Mouse (Mus musculus): ENCODE measurements around the gene Nmrk1.
A peak's percentile ranks its signal among the peaks of the same experiment; 100 is the strongest.
"Not testable (repeated sequence)": the region's sequence is repeated elsewhere in the genome, so short reads cannot be mapped to it uniquely, and the experiment has no call there.

Nmrk1 gene

GRCm38 (mm10) chr19:18631644-18632219 lies at the start of gene Nmrk1, which contains the start of gene Ostf1:
TSS of gene Nmrk1 (plus strand) at chr19:18631950.
TSS of gene Ostf1 (minus strand) at chr19:18631823.
- peak; percentile 98 to 99 for DNase-seq (ENCODE audit: low spot score in 2 of 2)

- DNase-seq (ENCODE audit: low spot score in 2 of 2) = no peak
These were observed 49.5 kb upstream of the Nmrk1 start for GRCm38 (mm10) chr19:18582226-18582625.

- DNase-seq (ENCODE audit: low spot score in 2 of 2) = no peak
These were observed 48.9 kb upstream of the Nmrk1 start for GRCm38 (mm10) chr19:18582887-18583286.

GRCm38 (mm10) chr19:18583706-18584105 lies 48.0 kb upstream of the Nmrk1 start:
- DNase-seq (ENCODE audit: low spot score in 2 of 2) = no peak

GRCm38 (mm10) chr19:18584621-18585020 lies 47.1 kb upstream of the Nmrk1 start:
- no peak for DNase-seq (ENCODE audit: low spot score in 2 of 2)

GRCm38 (mm10) chr19:18587118-18587517 lies 44.6 kb upstream of the Nmrk1 start:
- no peak for DNase-seq (ENCODE audit: low spot score in 2 of 2)

GRCm38 (mm10) chr19:18588243-18588642 lies 43.5 kb upstream of the Nmrk1 start:
- peak in 1 of 2 experiments; percentile 41 for DNase-seq (ENCODE audit: low spot score in 2 of 2)

- not testable (repeated sequence) for DNase-seq (ENCODE audit: low spot score in 2 of 2)
These were observed 42.9 kb upstream of the Nmrk1 start for GRCm38 (mm10) chr19:18588801-18589200.

- DNase-seq (ENCODE audit: low spot score in 2 of 2) = no peak
These were observed 42.5 kb upstream of the Nmrk1 start for GRCm38 (mm10) chr19:18589276-18589675.

- DNase-seq (ENCODE audit: low spot score in 2 of 2) = no peak
These were observed 41.5 kb upstream of the Nmrk1 start for GRCm38 (mm10) chr19:18590234-18590633.

- no peak for DNase-seq (ENCODE audit: low spot score in 2 of 2)
These were observed 40.8 kb upstream of the Nmrk1 start for GRCm38 (mm10) chr19:18590942-18591354.

- DNase-seq (ENCODE audit: low spot score in 2 of 2) = no peak
These were observed 38.8 kb upstream of the Nmrk1 start for GRCm38 (mm10) chr19:18592919-18593318.

GRCm38 (mm10) chr19:18593722-18594121 lies 38.0 kb upstream of the Nmrk1 start:
- no peak for DNase-seq (ENCODE audit: low spot score in 2 of 2)

GRCm38 (mm10) chr19:18596876-18597275 lies 34.9 kb upstream of the Nmrk1 start:
- DNase-seq (ENCODE audit: low spot score in 2 of 2) = no peak

- DNase-seq (ENCODE audit: low spot score in 2 of 2) = no peak
These were observed 34.0 kb upstream of the Nmrk1 start for GRCm38 (mm10) chr19:18597772-18598171.

GRCm38 (mm10) chr19:18598265-18598926 lies 33.4 kb upstream of the Nmrk1 start:
- DNase-seq (ENCODE audit: low spot score in 2 of 2) = no peak

- no peak for DNase-seq (ENCODE audit: low spot score in 2 of 2)
These were observed 32.7 kb upstream of the Nmrk1 start for GRCm38 (mm10) chr19:18599051-18599450.

GRCm38 (mm10) chr19:18599650-18600049 lies 32.1 kb upstream of the Nmrk1 start:
- no peak for DNase-seq (ENCODE audit: low spot score in 2 of 2)

- DNase-seq (ENCODE audit: low spot score in 2 of 2) = no peak
These were observed 31.1 kb upstream of the Nmrk1 start for GRCm38 (mm10) chr19:18600611-18601010.

- no peak for DNase-seq (ENCODE audit: low spot score in 2 of 2)
These were observed 28.7 kb upstream of the Nmrk1 start for GRCm38 (mm10) chr19:18603011-18603410.

GRCm38 (mm10) chr19:18607907-18608306 lies 23.8 kb upstream of the Nmrk1 start:
- DNase-seq (ENCODE audit: low spot score in 2 of 2) = no peak

GRCm38 (mm10) chr19:18608975-18609374 lies 22.8 kb upstream of the Nmrk1 start:
- no peak for DNase-seq (ENCODE audit: low spot score in 2 of 2)

GRCm38 (mm10) chr19:18614337-18614736 lies 17.4 kb upstream of the Nmrk1 start:
- no peak for DNase-seq (ENCODE audit: low spot score in 2 of 2)
